Mouse (Mus musculus) macrophage (primary cell): ENCODE data around the gene Poc1b. TPM values are rescaled to one million over a fixed set of nuclear protein-coding genes. Genes with fewer than 3 reads are reported as not detected.

Source experiments
- H3K27ac ChIP-seq: fragments of 350-480 bp; formaldehyde crosslinking; 2 replicates; pipeline ENCODE4 v1.9.0; 2021
- H3K36me3 ChIP-seq: fragments of 350-480 bp; formaldehyde crosslinking; 2 replicates; pipeline ENCODE4 v1.9.0; 2021; ENCODE audit errors: inconsistent target
- H3K4me3 ChIP-seq: fragments of 350-480 bp; formaldehyde crosslinking; 2 replicates; pipeline ENCODE4 v1.9.0; 2021; ENCODE audit errors: inconsistent target
- H3K79me2 ChIP-seq: fragments of 350-480 bp; formaldehyde crosslinking; 2 replicates; pipeline ENCODE4 v1.9.0; 2021; ENCODE audit errors: inconsistent target
- WGBS: methylation state at CpG from one replicate; pipeline ENCODE4 v1.1.7; 2026; ENCODE audit warnings: inconsistent platforms; ENCODE audit not compliant: missing documents; 5-methylcytosine and 5-hydroxymethylcytosine counted together
- polyA plus RNA-seq: library from polyadenylated mRNA; stranded (reverse); fragments of 250-400 nt; gene quantifications from 3 replicates; pipeline ENCODE4 v1.2.4, GENCODE M21; 2018; ENCODE audit warnings: inconsistent platforms

Gene Poc1b
- polyA plus RNA-seq, 1 experiment from 2014 or later: 22.8 TPM

DNA sequence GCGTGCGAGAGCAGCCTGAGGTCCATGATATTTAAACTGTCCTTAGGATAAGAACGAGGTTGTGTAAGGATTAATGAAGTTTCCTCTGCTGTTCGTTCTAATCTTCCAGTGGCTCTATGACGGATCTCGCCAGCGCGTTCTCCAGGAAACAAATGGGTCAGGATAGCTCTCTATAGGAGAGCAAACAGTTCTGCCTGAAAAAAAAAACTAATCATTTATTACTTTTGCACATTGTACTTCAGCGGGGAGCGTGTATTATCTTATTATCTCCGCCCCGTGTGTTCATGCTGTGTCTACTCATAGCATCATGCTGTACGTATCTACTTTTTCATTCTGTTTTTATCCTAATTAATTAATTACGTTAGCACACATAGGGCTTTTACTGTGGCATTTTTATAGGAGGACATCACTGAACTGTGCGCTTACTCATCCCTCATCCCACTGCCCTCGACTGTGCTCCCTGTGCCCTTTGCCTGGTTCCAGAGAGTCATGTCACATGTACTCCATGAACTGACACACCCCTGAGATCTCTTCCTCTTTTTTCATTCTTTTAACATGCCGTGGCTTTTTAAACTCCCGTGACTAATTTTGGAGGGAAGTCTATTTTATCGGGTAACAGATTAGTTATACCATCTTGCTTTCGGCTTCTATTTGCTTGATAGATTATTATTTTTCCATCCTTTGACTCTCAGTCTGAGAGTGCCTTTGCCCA is 140.1 kb downstream of the Poc1b start:
- WGBS: 66% methylated on average over 20 of the region's 20 CpGs
- Histone ChIP-seq H3K4me3 (no peak overlapping the region), H3K27ac (peak overlapping the region; percentile 34), H3K36me3 (no peaks in the 10 kb centered on the region), H3K79me2 (no peaks in the 10 kb centered on the region)

Other genes with a start within 250 kb of the Poc1b start
- gene Atp2b1, start 192.6 kb upstream of the Poc1b start, polyA plus RNA-seq: 95.0 to 177 TPM (median 143 TPM) in 3 replicates
- 12.3 to 14.2 TPM (median 13.0 TPM) in 3 replicates for gene Galnt4, start 1.1 kb downstream of the Poc1b start, polyA plus RNA-seq
- not detected in 3 replicates for gene Phxr2, start 19.3 kb downstream of the Poc1b start, polyA plus RNA-seq
- 5.0 to 150 TPM (median 6.0 TPM) in 3 replicates for gene Dusp6, start 156.2 kb downstream of the Poc1b start, polyA plus RNA-seq